Mouse (Mus musculus) testis, postnatal 14 days (tissue): ENCODE results near the gene Bub1b.
"Not testable (repeated sequence)": the region's sequence is repeated elsewhere in the genome, so short reads cannot be mapped to it uniquely, and the experiment has no call there.

Experiments used
- DNase-seq: peaks from one replicate; pipeline ENCODE4 v3.0.0; 2021; ENCODE audit warnings: low spot score

The Bub1b gene

GRCm38 (mm10) chr2:118618013-118618412 lies 20.0 kb downstream of the Bub1b start:
- DNase-seq: no peak

GRCm38 (mm10) chr2:118620101-118620500 lies 22.1 kb downstream of the Bub1b start:
- DNase-seq: no peak

GRCm38 (mm10) chr2:118620608-118621007 lies 22.6 kb downstream of the Bub1b start:
- no peak for DNase-seq

GRCm38 (mm10) chr2:118629276-118629675 lies 31.3 kb downstream of the Bub1b start:
- DNase-seq: no peak

- no peak for DNase-seq
Observed at GRCm38 (mm10) chr2:118633441-118633840, 35.4 kb downstream of the Bub1b start.

GRCm38 (mm10) chr2:118637258-118637657 lies 39.2 kb downstream of the Bub1b start:
- no peak for DNase-seq

- DNase-seq: peak; percentile 28
Observed at GRCm38 (mm10) chr2:118637888-118638526, 40.0 kb downstream of the Bub1b start.

GRCm38 (mm10) chr2:118638686-118639085 lies 40.7 kb downstream of the Bub1b start:
- DNase-seq: no peak

- DNase-seq: no peak
Observed at GRCm38 (mm10) chr2:118641147-118641546, 43.1 kb downstream of the Bub1b start.

GRCm38 (mm10) chr2:118642431-118642830 lies 44.4 kb downstream of the Bub1b start:
- DNase-seq: no peak

- no peak for DNase-seq
Observed at GRCm38 (mm10) chr2:118642942-118643341, 44.9 kb downstream of the Bub1b start.

- DNase-seq: no peak
Observed at GRCm38 (mm10) chr2:118646665-118647064, 48.7 kb downstream of the Bub1b start.

GRCm38 (mm10) chr2:118650697-118651096 lies 52.7 kb downstream of the Bub1b start:
- DNase-seq: not testable (repeated sequence)

GRCm38 (mm10) chr2:118656688-118657281 lies 58.8 kb downstream of the Bub1b start:
- DNase-seq: no peak

GRCm38 (mm10) chr2:118658457-118658856 lies 60.4 kb downstream of the Bub1b start:
- no peak for DNase-seq

GRCm38 (mm10) chr2:118659077-118659476 lies 61.1 kb downstream of the Bub1b start:
- DNase-seq: peak; percentile 25

GRCm38 (mm10) chr2:118659493-118659892 lies 61.5 kb downstream of the Bub1b start:
- DNase-seq: no peak

GRCm38 (mm10) chr2:118659998-118660452 lies 62.0 kb downstream of the Bub1b start:
- DNase-seq: peak; percentile 36

- DNase-seq: no peak
Observed at GRCm38 (mm10) chr2:118661891-118662290, 63.9 kb downstream of the Bub1b start.

- DNase-seq: no peak
Observed at GRCm38 (mm10) chr2:118662902-118663803, 65.1 kb downstream of the Bub1b start, which contains the start of gene Pak6. Pak6 (plus strand) TSS chr2:118663303.

GRCm38 (mm10) chr2:118663804-118664766 lies 66.1 kb downstream of the Bub1b start:
- peak; percentile 31 for DNase-seq
